Mouse (Mus musculus) spleen, adult 2 months (tissue): ENCODE measurements around the gene Fgl2. TPM values are rescaled to one million over a fixed set of nuclear protein-coding genes. Genes with fewer than 3 reads are reported as not detected.

Experiments used
- DNase-seq, 2 experiments: peaks; one replicate each; pipeline versions ENCODE4 v3.0.0 to v3.0.0-alpha.2; 2012 to 2021; ENCODE audit warnings: low spot score in 2 of 2, low read depth in 1 of 2
- H3K27ac ChIP-seq: fragments of 200-500 bp; 2 replicates; pipeline ENCODE4 v1.5.1; 2012; ENCODE audit warnings: low read length, inconsistent platforms; ENCODE audit not compliant: insufficient read depth
- H3K27me3 ChIP-seq: fragments of 200-500 bp; 2 replicates; pipeline ENCODE4 v1.6.1; 2012; ENCODE audit warnings: mild to moderate bottlenecking, moderate library complexity, low read length, inconsistent platforms; ENCODE audit not compliant: control insufficient read depth, insufficient read depth
- H3K36me3 ChIP-seq: fragments of 200-500 bp; 2 replicates; pipeline ENCODE4 v1.6.1; 2012; ENCODE audit warnings: mild to moderate bottlenecking, low read length, inconsistent platforms; ENCODE audit not compliant: control insufficient read depth, insufficient read depth
- H3K4me1 ChIP-seq: fragments of 200-500 bp; 2 replicates; pipeline ENCODE4 v1.6.1; 2011; ENCODE audit warnings: inconsistent platforms; ENCODE audit not compliant: control insufficient read depth, insufficient read depth, insufficient read length
- H3K4me3 ChIP-seq: fragments of 200-500 bp; 2 replicates; pipeline ENCODE4 v1.5.1; 2011; ENCODE audit warnings: mild to moderate bottlenecking, inconsistent platforms; ENCODE audit not compliant: insufficient read depth, insufficient read length; ENCODE audit errors: extremely low read depth
- CTCF ChIP-seq: fragments of 200-500 bp; IDR thresholded peaks from 2 replicates; pipeline ENCODE4 v1.5.1; 2011; ENCODE audit warnings: mild to moderate bottlenecking, inconsistent platforms; ENCODE audit not compliant: insufficient read depth, insufficient read length, insufficient replicate concordance; ENCODE audit errors: extremely low read depth
- POLR2A ChIP-seq: fragments of 200-500 bp; IDR thresholded peaks from 2 replicates; pipeline ENCODE4 v1.6.1; 2011; ENCODE audit warnings: low read depth, low read length, inconsistent platforms
- WGBS: fragments of 180-500 bp; shearing (Covaris S2); methylation state at CpG from one replicate; pipeline ENCODE4 v1.1.7; 2018; 5-methylcytosine and 5-hydroxymethylcytosine counted together
- polyA plus RNA-seq: library from polyadenylated mRNA; depleted of rRNA; stranded (reverse); fragments of >200 nt; gene quantifications from 2 replicates; pipeline ENCODE4 v1.2.3, GENCODE M21; 2012; rRNA removed

Fgl2 gene
- polyA plus RNA-seq, 1 experiment: 12.8 TPM

- H3K4me3 ChIP-seq: no peak overlapping the region
- 10% methylated on average over 1 of the region's 1 CpGs for WGBS
- no peak for TF ChIP-seq CTCF
- TF ChIP-seq POLR2A: no peak
- peaks cover 4% of the 10 kb centered on the region; the same call in 1 of the 2 replicates for H3K4me1 ChIP-seq
- DNase-seq: peak in 1 of 2 experiments; percentile 54
- no peaks in the 10 kb centered on the region for H3K27me3 ChIP-seq
- no peak overlapping the region for H3K27ac ChIP-seq
- no peaks in the 10 kb centered on the region for H3K36me3 ChIP-seq
Measured at GRCm38 (mm10) chr5:21420609-21421008, 48.2 kb downstream of the Fgl2 start.

- peaks cover 4% of the 10 kb centered on the region; the same call in 1 of the 2 replicates for H3K4me1 ChIP-seq
- TF ChIP-seq CTCF: no peak
- no peak for TF ChIP-seq POLR2A
- H3K36me3 ChIP-seq: no peaks in the 10 kb centered on the region
- no peaks in the 10 kb centered on the region for H3K27me3 ChIP-seq
- under 1% methylated on average over 68 of the region's 68 CpGs for WGBS
- H3K4me3 ChIP-seq: peak within 1 kb of the TSS; percentile 80
- H3K27ac ChIP-seq: peak within 1 kb of the TSS; percentile 11; the same call in 1 of the 2 replicates
- DNase-seq: peak; percentile 93 to 95
Measured at GRCm38 (mm10) chr5:21424614-21425602, 52.5 kb downstream of the Fgl2 start, which contains the start of the genes Ccdc146 and Fam185a. Gene Ccdc146 (minus strand): TSS chr5:21424677. Gene Fam185a (plus strand): TSS chr5:21424958.

DNA sequence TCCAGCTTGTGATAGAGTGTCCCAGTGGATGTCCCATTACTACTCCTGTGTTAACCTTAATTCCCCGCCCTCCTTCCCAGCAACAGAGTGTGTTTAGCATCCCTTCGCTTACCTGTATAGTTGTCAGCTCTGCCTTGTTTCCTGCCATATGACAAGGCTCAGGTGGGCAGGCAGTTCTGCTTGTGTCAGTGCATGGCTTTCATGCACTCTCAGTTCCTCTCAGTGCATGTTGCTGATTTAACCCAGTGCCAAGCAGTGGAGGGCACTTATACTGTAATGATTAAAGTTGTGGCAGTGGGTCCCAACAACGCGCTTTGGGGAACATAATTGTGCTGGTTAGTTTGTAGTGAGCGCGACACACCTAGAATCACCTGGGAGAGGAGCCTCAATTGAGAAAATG lies 54.2 kb downstream of the Fgl2 start:
- Histone ChIP-seq H3K27me3 (no peaks in the 10 kb centered on the region), H3K4me3 (no peak overlapping the region), H3K27ac (no peak overlapping the region), H3K36me3 (no peaks in the 10 kb centered on the region), H3K4me1 (peaks cover 4% of the 10 kb centered on the region; the same call in 1 of the 2 replicates)
- WGBS: 92% methylated on average over 6 of the region's 6 CpGs
- DNase-seq: no peak
- no peak for TF ChIP-seq CTCF

Other genes starting within 250 kb of the Fgl2 start
- gene Gsap, start 186.4 kb upstream of the Fgl2 start, polyA plus RNA-seq: 7.0 and 7.9 TPM in 2 replicates
- gene Ccdc146, start 52.0 kb downstream of the Fgl2 start, polyA plus RNA-seq: not detected in 2 replicates
- gene Fam185a, start 52.3 kb downstream of the Fgl2 start, polyA plus RNA-seq: 1.4 TPM in 2 replicates
- 0.06 and 0.08 TPM in 2 replicates for gene Lrrc17, start 170.9 kb downstream of the Fgl2 start, polyA plus RNA-seq